Mouse (Mus musculus) inflammation-experienced regulatory T-cells, adult 16 weeks (primary cell): ENCODE data around the gene Lta. TPM values are rescaled to one million over a fixed set of nuclear protein-coding genes. Genes with fewer than 3 reads are reported as not detected.

Experiments used
- polyA plus RNA-seq: library from polyadenylated mRNA; unstranded; fragments of 100-300 nt; shearing (Covaris generic); gene quantifications from one replicate; pipeline ENCODE4 v1.2.1, GENCODE M21; 2017

The Lta gene
- polyA plus RNA-seq, result 140 TPM

GRCm38 (mm10) chr17:35204494-35205379 lies at the start of gene Lta:
Lta (minus strand) TSS chr17:35205351.

GRCm38 (mm10) chr17:35241305-35242014 lies 36.3 kb upstream of the Lta start, which contains the start of gene Ddx39b:
Ddx39b (plus strand) TSS chr17:35241746.

GRCm38 (mm10) chr17:35235614-35236389 lies 30.7 kb upstream of the Lta start, which contains the start of gene Nfkbil1:
Nfkbil1 (minus strand) TSS chr17:35235792.

GRCm38 (mm10) chr17:35233114-35233980 lies 28.2 kb upstream of the Lta start, which contains the start of gene Atp6v1g2:
Atp6v1g2 (plus strand) TSS chr17:35233660.

GRCm38 (mm10) chr17:35220156-35220952 lies 15.2 kb upstream of the Lta start, which contains the start of gene Gm16181:
Gm16181 (plus strand) TSS chr17:35220834.

GRCm38 (mm10) chr17:35201787-35202186 lies 3.4 kb downstream of the Lta start, which contains the start of gene Tnf:
Tnf (minus strand) TSS chr17:35202007.

GRCm38 (mm10) chr17:35193881-35194843 lies 11.0 kb downstream of the Lta start, which contains the start of gene Ltb:
Ltb (plus strand) TSS chr17:35194439.

GRCm38 (mm10) chr17:35187959-35188610 lies 17.1 kb downstream of the Lta start, which contains the start of gene Lst1:
Lst1 (minus strand) TSS chr17:35188439.

GRCm38 (mm10) chr17:35175968-35176367 lies 29.2 kb downstream of the Lta start, which contains the start of gene Aif1:
Aif1 (minus strand) TSS chr17:35176068.

GRCm38 (mm10) chr17:35164568-35165450 lies 40.3 kb downstream of the Lta start, which contains the start of gene Prrc2a:
Prrc2a (minus strand) TSS chr17:35164897.

Other genes starting within 250 kb of the Lta start
- gene Hspa1b, start 246.1 kb downstream of the Lta start, polyA plus RNA-seq, result 15.1 TPM
- gene Gm20481, start 235.4 kb downstream of the Lta start, polyA plus RNA-seq, result not detected
- gene Hspa1a, start 233.2 kb downstream of the Lta start, polyA plus RNA-seq, result 4.3 TPM
- 0.13 TPM for gene Hspa1l, start 232.6 kb downstream of the Lta start, polyA plus RNA-seq
- gene Lsm2, start 223.5 kb downstream of the Lta start, polyA plus RNA-seq, result 60.3 TPM
- gene Vars, start 204.4 kb downstream of the Lta start, polyA plus RNA-seq, result 276 TPM
- gene Vwa7, start 188.8 kb downstream of the Lta start, polyA plus RNA-seq, result 0.44 TPM
- 4.4 TPM for gene Sapcd1, start 177.3 kb downstream of the Lta start, polyA plus RNA-seq
- gene Msh5, start 158.6 kb downstream of the Lta start, polyA plus RNA-seq, result 1.5 TPM
- gene Clic1, start 155.4 kb downstream of the Lta start, polyA plus RNA-seq, result 611 TPM
- 2.5 TPM for gene Ddah2, start 146.3 kb downstream of the Lta start, polyA plus RNA-seq
- not detected for gene Ly6g6c, start 140.0 kb downstream of the Lta start, polyA plus RNA-seq
- gene Mpig6b, start 139.2 kb downstream of the Lta start, polyA plus RNA-seq, result not detected
- not detected for gene Ly6g6e, start 128.4 kb downstream of the Lta start, polyA plus RNA-seq
- gene Ly6g6d, start 127.3 kb downstream of the Lta start, polyA plus RNA-seq, result not detected
- not detected for gene Ly6g6f, start 119.7 kb downstream of the Lta start, polyA plus RNA-seq
- gene Abhd16a, start 116.1 kb downstream of the Lta start, polyA plus RNA-seq, result 86.4 TPM
- not detected for gene Ly6g5c, start 97.1 kb downstream of the Lta start, polyA plus RNA-seq
- gene Ly6g5b, start 89.9 kb downstream of the Lta start, polyA plus RNA-seq, result 2.4 TPM
- 62.3 TPM for gene Gpank1, start 83.9 kb downstream of the Lta start, polyA plus RNA-seq
- gene Csnk2b, start 83.3 kb downstream of the Lta start, polyA plus RNA-seq, result 279 TPM
- 5.5 TPM for gene D17H6S53E, start 79.0 kb downstream of the Lta start, polyA plus RNA-seq
- not detected for gene Apom, start 73.3 kb downstream of the Lta start, polyA plus RNA-seq
- 48.9 TPM for gene Bag6, start 70.2 kb downstream of the Lta start, polyA plus RNA-seq
- 17.8 TPM for gene Prrc2a, start 40.5 kb downstream of the Lta start, polyA plus RNA-seq
- gene Aif1, start 29.3 kb downstream of the Lta start, polyA plus RNA-seq, result 7.4 TPM
- 9.5 TPM for gene Lst1, start 16.9 kb downstream of the Lta start, polyA plus RNA-seq
- gene Ltb, start 10.9 kb downstream of the Lta start, polyA plus RNA-seq, result 1,703 TPM
- gene Tnf, start 3.3 kb downstream of the Lta start, polyA plus RNA-seq, result 46.9 TPM
- gene Gm16181, start 15.5 kb upstream of the Lta start, polyA plus RNA-seq, result 1.6 TPM
- 8.7 TPM for gene Atp6v1g2, start 28.3 kb upstream of the Lta start, polyA plus RNA-seq
- gene Nfkbil1, start 30.4 kb upstream of the Lta start, polyA plus RNA-seq, result 23.1 TPM
- 257 TPM for gene Ddx39b, start 36.4 kb upstream of the Lta start, polyA plus RNA-seq
- 7,111 TPM for gene H2-D1, start 57.4 kb upstream of the Lta start, polyA plus RNA-seq
- gene H2-Q1, start 115.1 kb upstream of the Lta start, polyA plus RNA-seq, result 0.34 TPM
- 20.6 TPM for gene H2-Q2, start 136.9 kb upstream of the Lta start, polyA plus RNA-seq
- gene H2-Q4, start 174.3 kb upstream of the Lta start, polyA plus RNA-seq, result 36.3 TPM
- gene H2-Q6, start 219.5 kb upstream of the Lta start, polyA plus RNA-seq, result 1,066 TPM
- 2,802 TPM for gene H2-Q7, start 233.8 kb upstream of the Lta start, polyA plus RNA-seq